ENCODE assay signal across 8 mouse cellular contexts in the genomic region with DNA sequence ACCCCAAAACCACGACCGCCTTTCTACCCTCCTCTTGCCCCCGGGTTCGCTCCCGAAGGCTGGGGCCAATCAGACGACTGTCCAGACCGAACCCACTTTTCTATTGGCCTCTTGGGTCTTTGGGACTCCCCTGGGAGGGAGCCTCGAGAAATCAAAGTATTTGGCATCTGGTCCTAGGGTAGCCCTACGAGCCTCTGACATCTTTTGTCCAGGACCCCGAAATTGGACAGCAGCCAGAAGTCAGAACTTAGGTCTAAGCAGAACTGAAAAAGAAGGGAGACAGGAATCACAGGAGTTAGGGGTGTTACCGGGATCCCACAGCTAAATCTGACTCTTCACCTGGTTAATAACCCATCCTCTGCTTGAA. TPM values are rescaled to one million over a fixed set of nuclear protein-coding genes. Genes with fewer than 3 reads are reported as not detected.
DNase-seq lines count a peak whose midpoint lies in the region; ATAC-seq and TF ChIP-seq lines count a peak whose summit lies in the region.

No protein-coding gene starts in this region.

- no peak overlapping the region for H3K27ac ChIP-seq in heart, embryonic 14.5 days (replicated peaks in 1 of 2; ENCODE audit: control insufficient read depth in 1 of 2, insufficient read depth in 1 of 2, low read depth in 2 of 2, low read length in 2 of 2)
- no peak overlapping the region for H3K27ac ChIP-seq in ES-E14 (ENCODE audit: insufficient read depth, low read depth, low read length, poor library complexity, severe bottlenecking)
- peak overlapping the region; percentile 94 for H3K27ac ChIP-seq in hindbrain, embryonic 10.5 days
- no peak overlapping the region for H3K27ac ChIP-seq in liver, postnatal 0 days (ENCODE audit: low read depth)

- intact Hi-C loops in heart, postnatal 25 days (cut with DNase I), result no loop called here

- no peak overlapping the region for H3K9ac ChIP-seq in heart, embryonic 14.5 days (ENCODE audit: low read length)
- H3K9ac ChIP-seq in ES-E14 (ENCODE audit: insufficient read depth, low read depth, low read length, poor library complexity, severe bottlenecking), result no peak overlapping the region
- no peak overlapping the region for H3K9ac ChIP-seq in liver, postnatal 0 days (replicated peaks)

- 3% methylated on average over 11 of the region's 11 CpGs for WGBS in heart, embryonic 14.5 days
- WGBS in hindbrain, embryonic 10.5 days, result 2% methylated on average over 11 of the region's 11 CpGs
- WGBS in liver, postnatal 0 days (ENCODE audit: insufficient replicate concordance), result under 1% methylated on average over 11 of the region's 11 CpGs

- no peaks in the 10 kb centered on the region for H3K9me3 ChIP-seq in heart, embryonic 14.5 days (ENCODE audit: control insufficient read depth, low read length)
- no peaks in the 10 kb centered on the region for H3K9me3 ChIP-seq in ES-E14 (ENCODE audit: control insufficient read depth, insufficient read depth, low read depth, low read length)
- no peaks in the 10 kb centered on the region for H3K9me3 ChIP-seq in hindbrain, embryonic 10.5 days
- no peaks in the 10 kb centered on the region for H3K9me3 ChIP-seq in liver, postnatal 0 days (ENCODE audit: low read length)

- in situ Hi-C loops in ES-E14 (cut with MboI; ENCODE audit: low sequenced_read_pairs in 2 of 2, unreplicated experiment in 2 of 2), result no loop called here

- TF ChIP-seq CTCF in liver, postnatal 0 days (IDR thresholded peaks at IDR 0.05; ENCODE audit: low read depth), result no peak

- no peak for TF ChIP-seq EP300 in liver, postnatal 0 days (IDR thresholded peaks at IDR 0.05; ENCODE audit: low read depth)

- no peak for ATAC-seq in heart, embryonic 14.5 days (ENCODE audit: insufficient number of reproducible peaks, insufficient read depth, low FRiP score, low read depth)
- ATAC-seq in liver, postnatal 0 days, result no peak

- peak overlapping the region; percentile 85 for H3K4me2 ChIP-seq in heart, embryonic 14.5 days (ENCODE audit: low read length)
- peak overlapping the region; percentile 80 for H3K4me2 ChIP-seq in liver, postnatal 0 days (ENCODE audit: low read depth, low read length)

- peak overlapping the region; percentile 39 to 50 for H3K4me3 ChIP-seq in heart, embryonic 14.5 days (ENCODE audit: control insufficient read depth in 1 of 2, insufficient read depth in 1 of 2, low read depth in 1 of 2, low read length in 2 of 2)
- H3K4me3 ChIP-seq in ES-E14 (ENCODE audit: insufficient read depth in 1 of 2, low read depth in 1 of 2, low read length in 2 of 2, poor library complexity in 1 of 2, severe bottlenecking in 1 of 2), result peak overlapping the region; percentile 64 to 88; a peak in 3 of 4 replicates
- H3K4me3 ChIP-seq in hindbrain, embryonic 10.5 days, result peak overlapping the region; percentile 91
- H3K4me3 ChIP-seq in liver, postnatal 0 days (ENCODE audit: low read depth, low read length), result peak overlapping the region; percentile 49

- H3K27me3 ChIP-seq in heart, embryonic 14.5 days (ENCODE audit: control insufficient read depth, insufficient read depth, low read length), result peaks cover 73% of the 10 kb centered on the region
- peaks cover 100% of the 10 kb centered on the region for H3K27me3 ChIP-seq in hindbrain, embryonic 10.5 days (ENCODE audit: insufficient read depth, poor library complexity, severe bottlenecking)
- peaks cover 78% of the 10 kb centered on the region for H3K27me3 ChIP-seq in liver, postnatal 0 days (ENCODE audit: insufficient read depth, low read length)

- no peaks in the 10 kb centered on the region for H3K36me3 ChIP-seq in heart, embryonic 14.5 days (ENCODE audit: control insufficient read depth, insufficient read depth, low read length)
- H3K36me3 ChIP-seq in ES-E14 (ENCODE audit: control insufficient read depth, insufficient read depth, low read length, poor library complexity, severe bottlenecking), result no peaks in the 10 kb centered on the region
- H3K36me3 ChIP-seq in hindbrain, embryonic 10.5 days, result no peaks in the 10 kb centered on the region
- H3K36me3 ChIP-seq in liver, postnatal 0 days (replicated peaks; ENCODE audit: insufficient read depth, low read length), result no peaks in the 10 kb centered on the region

- DNase-seq in heart, postnatal 25 days (ENCODE audit: low spot score), result no peak
- DNase-seq in ES-E14 (ENCODE audit: low read depth, low spot score), result no peak
- DNase-seq in hindbrain, embryonic 10.5 days (ENCODE audit: low spot score), result no peak
- no peak for DNase-seq in liver, postnatal 0 days
- DNase-seq in cerebellum, postnatal 25 days, result no peak
- DNase-seq in thymus, postnatal 0 days (ENCODE audit: low spot score), result no peak
- no peak for DNase-seq in gastrocnemius, postnatal 10 days

- H3K4me1 ChIP-seq in heart, embryonic 14.5 days (ENCODE audit: control insufficient read depth in 2 of 2, insufficient read depth in 2 of 2, low read length in 2 of 2), result peaks cover 22 to 39% of the 10 kb centered on the region in 2 experiments
- peaks cover 0 to 8% of the 10 kb centered on the region in 2 experiments; a peak in 3 of 4 replicates for H3K4me1 ChIP-seq in ES-E14 (ENCODE audit: control insufficient read depth in 2 of 2, insufficient read depth in 2 of 2, low read length in 2 of 2, poor library complexity in 1 of 2)
- H3K4me1 ChIP-seq in hindbrain, embryonic 10.5 days (replicated peaks), result peaks cover 69% of the 10 kb centered on the region
- peaks cover 8% of the 10 kb centered on the region for H3K4me1 ChIP-seq in liver, postnatal 0 days (ENCODE audit: insufficient read depth)

TF ChIP-seq in ES-E14, 5 proteins besides CTCF, POLR2A, EP300 and RAD21:
- TF ChIP-seq HCFC1 (IDR thresholded peaks at IDR 0.05; ENCODE audit: borderline replicate concordance, insufficient read depth, low read length) (no peak), ZNF384 (IDR thresholded peaks at IDR 0.05; ENCODE audit: low read depth, low read length) (no peak), CHD2 (IDR thresholded peaks at IDR 0.05; ENCODE audit: low read depth, low read length) (no peak), ZC3H11A (IDR thresholded peaks at IDR 0.05; ENCODE audit: borderline replicate concordance, low read depth, low read length) (no peak), MAFK (IDR thresholded peaks at IDR 0.05; ENCODE audit: insufficient read depth, low read depth, low read length) (no peak)
TF ChIP-seq in ES-E14: peak in this region for 0.

RNA-seq across cellular contexts. Expression of gene Cacna1g, which starts 0.5 kb away (rescaled TPM):
- 7.7 TPM in 2 replicates for polyA plus RNA-seq in heart, embryonic 14.5 days (2014; fragmentation: Nextera tagmentation; extraction: Ambion mirVana)
- 10 to 100 TPM; 15.4 to 21.5 TPM for total RNA-seq in heart, postnatal 25 days (2021)
- total RNA-seq in ES-E14 (2012; rRNA removed), result 1.6 and 2.2 TPM in 2 replicates
- 5.3 and 7.7 TPM in 2 replicates for polyA plus RNA-seq in hindbrain, embryonic 10.5 days (2016; fragmentation: Nextera tagmentation; extraction: Ambion mirVana)
- 0.14 and 0.29 TPM in 2 replicates for polyA plus RNA-seq in liver, postnatal 0 days (2015; fragmentation: Nextera tagmentation; extraction: Ambion mirVana)
- polyA plus RNA-seq in thymus, postnatal 0 days (2015; fragmentation: Nextera tagmentation; extraction: Ambion mirVana), result 0.21 and 0.23 TPM in 2 replicates
- 1 to 10 TPM; 7.0 to 9.0 TPM for total RNA-seq in gastrocnemius, postnatal 10 days (2021)

RNA-seq across cellular contexts. Expression of gene Spata20, which starts 11.5 kb away (rescaled TPM):
- not detected in 2 replicates for polyA plus RNA-seq in heart, embryonic 14.5 days (2014; fragmentation: Nextera tagmentation; extraction: Ambion mirVana)
- under 1 TPM; 0.34 to 0.42 TPM for total RNA-seq in heart, postnatal 25 days (2021)
- 0.26 and 0.71 TPM in 2 replicates for total RNA-seq in ES-E14 (2012; rRNA removed)
- 0.05 TPM in 1 of 2 replicates, not detected in the other for polyA plus RNA-seq in hindbrain, embryonic 10.5 days (2016; fragmentation: Nextera tagmentation; extraction: Ambion mirVana)
- polyA plus RNA-seq in liver, postnatal 0 days (2015; fragmentation: Nextera tagmentation; extraction: Ambion mirVana), result not detected in 2 replicates
- 0.09 TPM in 1 of 2 replicates, not detected in the other for polyA plus RNA-seq in thymus, postnatal 0 days (2015; fragmentation: Nextera tagmentation; extraction: Ambion mirVana)
- not detected for total RNA-seq in gastrocnemius, postnatal 10 days (2021)

RNA-seq across cellular contexts. Expression of gene Epn3, which starts 25.2 kb away (rescaled TPM):
- polyA plus RNA-seq in heart, embryonic 14.5 days (2014; fragmentation: Nextera tagmentation; extraction: Ambion mirVana), result 11.4 TPM in 2 replicates
- 10 to 100 TPM; 26.7 to 29.7 TPM for total RNA-seq in heart, postnatal 25 days (2021)
- total RNA-seq in ES-E14 (2012; rRNA removed), result 0.48 and 1.7 TPM in 2 replicates
- 1.7 and 1.9 TPM in 2 replicates for polyA plus RNA-seq in hindbrain, embryonic 10.5 days (2016; fragmentation: Nextera tagmentation; extraction: Ambion mirVana)
- 0.21 and 0.22 TPM in 2 replicates for polyA plus RNA-seq in liver, postnatal 0 days (2015; fragmentation: Nextera tagmentation; extraction: Ambion mirVana)
- 0.78 and 0.91 TPM in 2 replicates for polyA plus RNA-seq in thymus, postnatal 0 days (2015; fragmentation: Nextera tagmentation; extraction: Ambion mirVana)
- under 1 TPM; 0.21 to 0.59 TPM for total RNA-seq in gastrocnemius, postnatal 10 days (2021)

RNA-seq across cellular contexts. Expression of gene Mycbpap, which starts 47.0 kb away (rescaled TPM):
- 4.7 and 6.6 TPM in 2 replicates for polyA plus RNA-seq in heart, embryonic 14.5 days (2014; fragmentation: Nextera tagmentation; extraction: Ambion mirVana)
- 1 to 10 TPM in 1 of 2 experiments, under 1 TPM in 1; 0.68 to 1.1 TPM for total RNA-seq in heart, postnatal 25 days (2021)
- 0.45 and 0.48 TPM in 2 replicates for total RNA-seq in ES-E14 (2012; rRNA removed)
- 3.9 and 4.6 TPM in 2 replicates for polyA plus RNA-seq in hindbrain, embryonic 10.5 days (2016; fragmentation: Nextera tagmentation; extraction: Ambion mirVana)
- polyA plus RNA-seq in liver, postnatal 0 days (2015; fragmentation: Nextera tagmentation; extraction: Ambion mirVana), result 0.13 TPM in 1 of 2 replicates, not detected in the other
- 0.14 and 0.17 TPM in 2 replicates for polyA plus RNA-seq in thymus, postnatal 0 days (2015; fragmentation: Nextera tagmentation; extraction: Ambion mirVana)
- not detected for total RNA-seq in gastrocnemius, postnatal 10 days (2021)
